Mouse (Mus musculus) heart, postnatal 25 days (tissue): Measurements from ENCODE around the gene Robo1. TPM values are rescaled to one million over a fixed set of nuclear protein-coding genes. Genes with fewer than 3 reads are reported as not detected.

Experiments
- DNase-seq: peaks from one replicate; pipeline ENCODE4 v3.0.0; 2022; ENCODE audit warnings: low spot score
- intact Hi-C: fragments of 180-260 bp; cut with DNase I; formaldehyde crosslinking; loops from one replicate; pipeline ENCODE4 v1.15.1; 2025
- total RNA-seq, 2 experiments: library from RNA; stranded (reverse); gene quantifications; 2 replicates each; pipeline ENCODE4 v1.2.3; 2021

Gene Robo1
- total RNA-seq, 2 experiments from 2014 or later: 1.3 to 2.2 TPM

DNA sequence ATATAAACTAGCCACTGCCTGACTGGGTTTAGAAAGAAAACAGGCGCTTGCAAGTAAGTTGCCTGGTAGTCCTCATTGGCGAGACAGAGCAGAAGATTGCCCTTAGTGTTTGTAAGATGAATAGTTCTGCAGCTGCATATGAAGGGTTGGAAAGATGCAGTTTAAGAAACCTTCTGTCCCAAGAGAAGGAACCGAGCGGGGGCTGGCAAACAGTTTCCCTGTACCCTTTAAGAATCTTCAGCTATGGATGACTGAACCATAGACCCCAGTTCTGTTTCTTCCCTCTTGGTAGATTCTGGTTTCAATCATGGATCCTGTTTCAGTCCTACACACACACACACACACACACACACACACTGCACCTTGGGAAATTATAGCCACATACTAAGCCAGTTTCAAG lies 356.7 kb downstream of the Robo1 start:
- DNase-seq: no peak

DNA sequence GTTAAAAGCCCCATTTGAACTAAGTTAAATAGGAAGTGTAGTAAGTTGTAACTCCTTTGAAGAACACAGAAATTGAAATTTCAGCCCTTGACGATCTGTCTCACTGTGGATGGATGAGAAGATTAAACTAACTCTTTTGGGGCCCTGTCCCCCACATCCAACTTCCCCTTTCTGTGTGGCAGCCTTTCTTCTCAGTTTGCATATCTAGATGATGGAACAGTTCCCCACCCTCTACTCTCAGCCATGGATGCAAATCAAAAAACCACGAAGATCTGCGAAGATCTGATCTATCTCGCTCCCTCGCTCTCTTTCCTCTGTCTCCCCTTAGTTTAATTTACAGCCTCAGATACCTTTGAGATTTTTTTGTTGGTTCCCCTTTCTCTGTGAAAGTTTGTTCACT lies 357.3 kb downstream of the Robo1 start:
- intact Hi-C loops: no loop called here
- DNase-seq: no peak

More for the DNA sequence above, 356.7 kb downstream of the Robo1 start:
- intact Hi-C loops: loop anchor here (5.0 kb wide), 2 partner anchors 257 to 312 kb away; no protein-coding TSS in a partner anchor

DNA sequence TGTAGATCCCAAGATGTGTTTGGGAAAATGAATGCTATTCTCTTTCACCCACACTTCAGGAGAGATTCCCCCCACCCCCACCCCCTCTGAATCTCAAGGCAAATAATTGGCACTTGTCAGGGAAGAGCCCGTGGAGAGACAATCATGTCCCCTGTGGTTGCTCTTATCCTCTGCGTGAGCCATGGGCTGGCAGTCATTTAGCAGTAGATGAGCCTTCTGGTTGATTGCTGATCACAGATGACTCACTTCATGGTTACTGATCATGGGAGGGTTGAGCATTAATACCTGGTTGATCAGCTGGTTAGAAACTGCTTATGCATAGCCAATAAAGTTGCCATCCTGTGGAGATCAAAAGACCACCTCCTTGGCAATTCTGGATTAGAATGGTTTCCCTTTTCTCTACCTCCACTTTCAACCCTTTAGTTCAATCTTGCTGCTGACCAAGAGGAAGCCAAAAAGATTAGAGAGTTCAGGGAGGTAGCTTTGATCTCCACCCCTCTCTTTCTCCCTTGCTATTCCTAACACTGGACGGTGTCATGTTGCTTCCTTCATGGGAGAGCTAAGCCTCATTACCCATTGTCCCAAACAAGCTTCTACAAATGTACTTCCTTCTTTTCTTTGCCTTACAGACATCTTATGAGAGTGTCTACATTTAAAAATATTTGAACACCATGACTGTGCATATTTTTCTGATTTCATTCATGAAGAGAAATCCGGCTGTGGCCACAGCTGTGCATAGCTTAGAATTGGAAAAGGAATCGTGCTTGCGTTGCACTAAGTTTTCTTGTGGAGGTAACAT lies 362.3 kb downstream of the Robo1 start:
- intact Hi-C loops: no loop called here
- no peak for DNase-seq

DNA sequence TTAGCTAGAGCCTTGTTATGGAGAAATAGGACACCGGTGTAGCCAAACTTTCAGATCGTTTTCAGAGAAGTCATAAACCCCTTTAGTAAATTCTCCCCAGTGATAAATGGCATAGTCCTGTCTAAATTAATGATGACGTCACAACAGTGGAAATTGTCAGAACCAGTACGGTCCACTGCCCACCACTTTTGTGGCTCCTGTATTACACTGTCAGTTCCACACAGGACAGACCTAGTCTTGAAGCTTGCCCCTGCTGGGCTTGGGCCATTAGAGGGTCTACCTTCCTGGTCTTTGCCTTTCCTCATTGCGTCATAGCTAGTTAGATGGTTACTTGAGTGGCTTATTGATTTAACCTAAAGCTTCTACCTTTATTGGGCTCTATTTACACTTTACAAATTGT lies 369.1 kb downstream of the Robo1 start:
- intact Hi-C loops: no loop called here
- no peak for DNase-seq

DNA sequence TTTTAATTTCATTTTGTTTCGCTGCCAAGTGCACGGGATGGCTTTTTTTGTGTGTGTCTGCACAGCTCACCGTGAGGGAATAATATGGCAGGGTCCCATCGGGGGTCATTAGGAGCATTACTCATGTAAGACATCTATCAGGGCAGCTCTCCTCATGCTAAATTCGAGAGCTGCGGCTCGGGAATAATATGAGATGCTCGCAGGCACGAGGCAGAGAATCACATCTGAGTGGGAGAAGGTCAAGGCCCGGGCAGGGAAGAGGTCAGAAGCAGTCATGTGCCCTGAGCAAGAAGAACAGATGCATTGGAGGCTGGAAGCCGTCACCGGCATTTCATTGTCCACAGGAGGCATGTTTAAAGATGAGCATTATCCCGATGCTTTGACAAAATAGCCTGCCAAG lies 370.3 kb downstream of the Robo1 start:
- intact Hi-C loops: no loop called here
- DNase-seq: no peak

DNA sequence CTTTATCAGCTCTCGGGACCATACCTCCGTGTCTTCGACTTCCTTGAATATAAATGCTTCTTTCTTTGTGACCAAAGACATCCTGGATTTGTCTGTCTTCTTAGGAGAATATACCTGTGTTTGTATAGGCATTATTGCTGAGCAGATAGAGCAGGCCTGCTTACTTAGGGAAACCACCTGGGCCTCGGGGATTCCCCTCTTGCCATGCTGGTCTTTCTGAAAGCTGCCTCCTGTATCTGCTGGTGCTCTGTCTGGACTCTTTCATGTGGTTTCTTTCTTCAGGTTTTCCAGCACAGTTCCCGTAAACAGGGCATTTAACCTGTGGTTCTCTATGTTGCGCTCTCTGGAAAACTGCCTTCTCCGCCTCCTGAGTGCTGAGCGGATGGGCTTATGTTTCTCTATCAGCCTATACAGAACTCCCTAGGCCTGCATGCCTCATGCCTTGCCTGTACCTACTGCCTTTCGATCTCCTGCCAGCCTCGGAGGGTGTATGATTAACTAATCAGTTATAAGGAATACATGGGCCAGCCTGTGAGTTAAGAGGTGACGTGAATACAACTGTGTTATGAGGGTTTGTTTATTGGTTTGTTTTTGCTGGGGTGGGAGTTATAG lies 370.9 kb downstream of the Robo1 start:
- intact Hi-C loops: no loop called here
- no peak for DNase-seq

DNA sequence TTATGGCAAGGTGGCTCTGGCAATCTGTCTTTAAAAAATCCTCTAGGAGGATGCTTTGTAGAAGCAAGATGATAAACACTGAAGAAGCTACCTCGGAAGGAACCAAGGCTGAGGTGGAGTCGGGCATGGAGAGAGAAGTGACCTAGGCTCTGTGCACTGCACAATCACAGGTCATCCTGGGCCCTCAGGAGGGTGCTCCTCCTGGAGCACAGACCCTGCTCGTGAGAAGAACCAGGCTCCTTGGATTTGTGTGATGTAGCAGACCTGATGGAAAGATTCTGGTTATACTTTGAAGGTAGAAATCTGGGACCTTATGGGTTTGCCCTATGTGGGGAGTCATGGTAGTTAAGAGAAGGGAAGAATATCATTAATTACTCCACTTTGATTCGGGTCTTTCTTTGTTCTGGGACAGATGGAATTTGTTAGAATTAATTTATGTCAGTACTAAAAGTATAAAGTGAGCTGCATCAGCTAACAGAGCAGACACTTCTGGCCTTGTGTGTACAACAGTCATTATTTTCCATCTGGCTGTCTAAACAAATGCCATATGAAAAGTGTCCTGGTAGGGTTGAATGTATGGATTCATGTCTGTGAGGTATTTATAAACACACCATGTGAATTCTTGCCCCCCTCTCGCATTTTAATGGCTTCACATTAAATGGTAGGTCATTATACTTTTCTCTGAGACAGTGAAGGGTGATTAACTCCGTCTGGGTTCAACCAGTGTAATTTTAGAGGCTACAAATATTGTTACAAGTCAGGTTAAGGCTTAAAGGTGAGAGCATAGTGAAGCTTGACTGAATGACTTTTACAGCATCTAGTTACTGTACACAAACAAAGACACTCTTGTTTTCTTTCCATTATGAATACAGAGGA lies 377.7 kb downstream of the Robo1 start:
- no peak for DNase-seq
- intact Hi-C loops: no loop called here

DNA sequence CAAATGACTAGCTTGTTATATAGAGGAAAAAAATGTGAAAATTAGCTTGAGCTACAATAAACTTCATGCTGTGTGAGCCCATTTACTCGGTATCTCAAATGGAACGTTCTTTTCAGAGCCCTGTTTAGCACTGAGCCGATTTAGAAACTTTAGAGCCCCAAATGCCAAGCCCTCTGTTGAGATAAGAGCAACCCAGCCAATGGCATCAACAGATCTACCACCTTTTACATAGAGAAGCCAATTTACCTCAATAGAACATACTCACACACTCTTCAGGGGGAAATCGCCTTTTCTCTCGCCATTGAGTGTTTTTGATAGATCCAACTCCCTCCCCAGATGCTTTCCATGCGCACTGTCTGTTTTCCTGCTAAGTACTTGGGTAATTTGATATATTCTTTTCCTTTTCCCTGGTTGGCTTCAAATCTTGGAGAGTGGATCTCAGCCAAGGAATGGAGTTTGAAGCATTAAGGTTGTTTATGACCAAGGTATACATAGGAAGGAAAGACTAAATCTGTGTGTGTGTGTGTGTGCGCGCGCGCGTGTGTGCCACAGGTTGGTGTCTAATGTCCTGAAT lies 378.5 kb downstream of the Robo1 start:
- intact Hi-C loops: no loop called here
- no peak for DNase-seq

DNA sequence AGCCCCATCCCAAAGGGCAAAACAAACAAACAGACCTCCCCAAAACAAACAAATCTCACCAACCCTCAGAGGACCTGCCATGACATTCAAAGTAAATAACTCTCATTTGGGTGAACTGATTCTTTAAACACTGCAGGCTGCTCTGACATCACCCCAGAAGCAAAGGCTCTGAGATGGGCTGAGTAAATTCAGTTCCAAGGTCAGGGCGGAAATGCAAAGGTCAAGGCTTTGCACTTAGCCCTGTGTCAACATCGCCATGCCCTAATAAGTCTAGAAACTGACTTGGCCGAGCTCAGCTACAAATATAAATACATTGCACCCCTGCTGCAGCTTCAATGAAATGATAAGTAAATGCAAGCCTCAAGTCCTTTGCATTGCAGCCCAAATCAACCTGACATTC lies 379.5 kb downstream of the Robo1 start:
- no peak for DNase-seq
- intact Hi-C loops: no loop called here

DNA sequence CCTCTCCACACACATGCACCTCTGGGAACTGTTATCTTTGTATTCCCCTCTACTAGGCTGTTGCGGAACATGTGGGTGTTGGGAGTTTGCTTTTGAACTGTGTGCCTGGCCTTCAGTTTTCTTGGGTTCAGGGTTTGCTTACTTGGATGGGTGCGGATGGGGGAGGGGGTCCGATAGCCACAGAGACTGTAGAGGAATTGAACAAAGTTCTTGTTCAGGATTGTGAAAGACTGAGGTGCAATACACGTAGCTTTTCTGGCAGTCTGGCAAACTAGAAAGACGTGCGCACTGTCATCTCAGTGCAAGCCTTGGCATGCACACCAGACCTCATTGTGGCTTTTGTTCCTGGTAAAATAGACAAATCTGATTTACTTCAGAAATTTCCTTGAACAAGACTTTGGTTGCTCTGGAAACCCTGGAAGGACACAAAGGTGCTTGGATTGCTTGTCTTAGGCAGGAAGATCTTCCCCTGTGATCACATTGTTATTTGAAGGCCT lies 380.1 kb downstream of the Robo1 start:
- DNase-seq: no peak
- intact Hi-C loops: no loop called here

DNA sequence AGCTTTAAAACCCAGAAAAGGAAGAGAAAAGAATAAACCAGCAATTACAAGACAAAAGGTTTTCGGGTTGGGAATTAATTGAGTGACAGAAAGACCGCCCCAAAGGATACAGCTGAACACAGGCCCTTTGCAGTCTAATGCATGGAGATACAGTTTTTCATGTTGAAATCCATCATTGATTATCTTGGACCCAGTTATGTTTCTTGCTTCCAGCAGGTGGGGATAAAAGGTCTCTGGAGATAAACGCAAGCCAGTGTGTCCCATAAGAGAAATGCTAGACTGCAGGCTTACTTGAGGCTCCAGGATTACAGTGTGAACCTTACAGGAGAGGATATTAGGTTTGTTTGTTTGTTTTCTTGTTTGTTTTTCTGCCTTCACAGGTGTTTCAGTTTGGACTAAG lies 383.8 kb downstream of the Robo1 start:
- intact Hi-C loops: no loop called here
- DNase-seq: no peak

DNA sequence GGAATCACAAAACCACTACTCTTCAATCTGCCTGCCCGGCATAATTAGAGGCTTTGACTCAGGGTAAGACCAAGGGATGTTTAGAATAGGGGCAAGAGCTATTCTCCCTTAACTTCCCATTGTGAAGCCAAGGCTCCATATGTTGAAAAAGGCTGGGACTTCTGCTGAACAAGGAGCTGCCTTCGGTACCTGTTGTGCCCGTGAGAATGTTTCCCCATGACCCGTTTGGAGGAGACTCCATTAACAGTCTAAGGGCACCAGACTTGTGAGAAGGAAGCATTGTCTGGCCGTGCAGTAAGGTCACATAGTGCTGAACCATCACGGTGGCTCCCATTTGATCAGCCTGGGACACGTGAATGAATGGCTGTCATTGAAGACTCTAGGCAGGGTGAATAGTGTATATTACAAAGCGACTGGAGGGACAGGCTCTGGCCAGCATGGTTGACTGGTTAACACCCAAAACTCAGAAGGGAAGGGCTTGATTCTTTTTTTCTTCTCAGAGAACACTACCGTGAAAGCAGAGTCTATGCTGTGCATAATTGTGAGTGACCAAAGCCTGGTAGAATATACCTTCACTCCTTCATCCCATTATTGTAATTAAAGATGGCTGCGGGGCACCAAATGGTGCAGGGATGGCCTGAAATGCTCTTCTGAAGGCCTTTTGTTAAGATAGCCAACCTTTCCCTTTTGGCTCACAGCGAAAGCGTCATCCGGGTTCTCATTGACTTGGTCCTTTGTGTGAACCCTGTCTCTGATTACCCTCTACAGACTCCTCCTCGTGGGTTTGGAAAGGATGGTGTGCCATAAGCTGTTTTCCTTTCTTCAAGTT lies 385.6 kb downstream of the Robo1 start:
- intact Hi-C loops: no loop called here

DNA sequence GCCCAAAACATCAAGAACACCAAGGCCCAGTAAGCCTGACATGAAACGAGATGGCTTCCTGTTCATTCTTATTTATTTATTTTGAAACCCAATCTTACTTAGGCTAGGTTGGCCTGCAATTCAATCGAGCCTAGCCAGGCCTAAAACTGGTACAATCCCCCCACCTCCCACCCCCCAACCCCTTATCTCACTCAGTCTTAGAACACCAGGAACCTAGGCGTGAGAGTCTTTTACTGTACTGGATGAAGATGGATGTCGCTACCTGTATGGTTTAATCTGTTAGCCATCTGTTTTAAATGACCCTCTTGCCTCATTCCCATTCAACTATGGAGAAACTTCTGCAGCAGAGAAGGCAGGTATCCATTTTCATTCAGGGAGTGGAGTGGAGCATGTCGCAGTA lies 386.7 kb downstream of the Robo1 start:
- no peak for DNase-seq

More for the DNA sequence above, 385.6 kb downstream of the Robo1 start:
- DNase-seq: no peak

DNA sequence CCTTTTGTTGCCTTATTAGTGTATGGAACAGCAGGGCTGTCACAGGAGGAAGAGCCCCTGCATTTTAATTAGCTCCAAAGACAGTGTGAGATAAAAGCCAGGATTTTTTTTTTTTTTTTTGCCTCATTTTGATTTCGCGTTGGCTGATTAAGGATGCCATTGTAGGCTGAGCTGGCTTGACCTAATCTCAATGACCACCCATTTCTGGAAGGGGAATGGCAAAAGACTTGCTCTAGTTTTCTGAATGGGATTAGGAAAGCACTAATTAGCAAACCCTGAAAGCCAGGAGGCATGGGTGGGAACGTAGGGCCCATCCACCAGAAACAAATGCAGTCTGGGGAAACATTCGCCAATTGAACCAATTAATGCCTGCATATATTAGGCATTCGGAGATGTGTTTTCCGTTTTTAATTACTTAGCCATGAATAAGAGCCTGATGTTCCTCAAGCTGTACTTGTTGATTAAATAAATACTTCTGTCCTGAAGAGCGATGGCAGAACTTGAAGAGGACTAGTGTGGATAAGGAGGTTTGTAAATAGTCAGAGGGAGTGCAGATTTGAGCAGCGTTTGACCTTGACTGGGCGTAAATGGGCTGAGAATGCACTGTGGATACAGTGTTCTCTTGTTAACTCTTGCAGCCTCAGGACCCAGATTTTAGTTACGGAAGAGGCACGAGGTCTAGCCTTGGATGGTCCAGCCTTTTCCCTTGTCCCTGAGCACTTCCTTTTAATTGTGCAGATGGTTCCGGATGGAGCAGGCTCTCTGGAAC lies 391.3 kb downstream of the Robo1 start:
- intact Hi-C loops: no loop called here
- DNase-seq: no peak

More for the DNA sequence above, 386.7 kb downstream of the Robo1 start:
- intact Hi-C loops: no loop called here

DNA sequence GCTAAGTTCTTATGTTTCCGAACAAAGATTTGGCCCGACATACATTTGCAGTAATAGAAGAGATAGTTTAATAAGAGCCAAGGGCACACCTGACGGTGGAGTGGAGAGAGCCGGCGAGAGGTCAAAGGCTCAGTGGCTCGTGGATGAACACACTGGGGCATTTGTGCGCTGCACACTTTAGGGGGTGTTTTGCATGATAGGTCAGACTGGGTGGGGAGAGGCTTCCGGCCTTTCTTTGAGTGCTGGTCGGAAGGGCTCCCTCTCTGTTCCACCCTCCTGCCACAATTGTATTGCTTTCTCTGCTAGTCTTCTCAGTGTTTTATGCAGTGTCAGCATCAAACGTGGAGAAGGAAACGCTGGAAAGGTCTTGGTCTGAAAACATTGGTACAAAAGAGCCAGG lies 392.2 kb downstream of the Robo1 start:
- intact Hi-C loops: no loop called here
- DNase-seq: no peak

DNA sequence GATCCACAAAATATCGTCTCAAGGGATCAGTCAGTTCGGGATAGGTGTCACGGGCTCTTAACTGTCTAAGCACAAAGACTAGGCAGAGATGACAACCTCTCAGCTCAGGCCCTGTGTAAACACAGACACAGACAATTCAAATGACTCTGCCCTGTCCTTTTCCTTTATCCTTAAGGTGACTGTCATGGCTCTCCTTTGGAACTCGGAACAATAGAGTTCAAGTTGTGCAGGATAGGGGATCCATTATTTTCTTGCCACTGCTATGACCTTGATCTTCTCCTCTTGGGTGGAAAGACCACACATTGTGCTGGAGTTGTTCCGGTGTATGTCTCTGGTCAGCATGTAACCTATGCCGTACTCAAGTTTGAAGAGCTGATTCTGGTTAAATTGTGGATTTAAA lies 395.4 kb downstream of the Robo1 start:
- DNase-seq: no peak
- intact Hi-C loops: no loop called here

DNA sequence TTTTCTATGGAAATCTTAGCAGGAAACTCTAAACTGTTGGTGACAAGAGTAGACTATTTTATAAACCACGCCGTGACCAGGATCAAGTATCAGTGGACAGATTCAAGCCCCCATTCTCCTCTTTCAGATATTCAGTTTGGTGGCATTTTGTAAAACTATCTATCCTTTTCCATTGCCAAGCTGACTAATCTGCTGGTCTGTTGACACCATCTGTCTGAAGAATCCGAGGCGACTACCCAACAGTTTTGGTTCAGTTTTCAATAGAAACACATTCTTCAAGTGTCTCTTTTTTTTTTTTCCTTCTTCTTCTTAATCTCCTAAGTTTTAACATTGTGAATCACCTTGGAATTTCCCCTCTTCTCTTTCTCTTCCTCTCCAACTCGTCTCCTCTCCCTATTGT lies 397.7 kb downstream of the Robo1 start:
- intact Hi-C loops: no loop called here
- no peak for DNase-seq

DNA sequence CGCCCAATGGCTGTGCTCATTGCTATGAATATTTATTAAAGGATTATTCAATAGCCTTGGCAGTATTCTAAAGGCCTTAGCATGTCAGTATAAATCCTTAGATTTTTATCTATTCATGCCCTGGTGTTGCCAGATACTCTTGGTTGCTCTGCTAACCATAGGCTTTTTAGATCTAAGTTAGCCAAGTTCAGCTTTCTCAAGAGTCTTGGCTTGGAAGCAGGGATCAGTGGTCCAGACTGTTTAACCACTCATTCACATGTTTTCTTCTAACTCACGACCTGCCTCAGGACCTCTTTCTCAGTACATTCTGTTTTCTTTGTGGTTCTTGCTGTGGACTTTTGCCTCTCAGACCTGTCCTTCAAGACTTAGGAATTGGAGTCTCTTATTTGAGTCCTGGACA lies 400.4 kb downstream of the Robo1 start:
- intact Hi-C loops: no loop called here
- no peak for DNase-seq
